Mouse (Mus musculus) thymus, adult 2 months (tissue): ENCODE data around the gene Abcg1. TPM values are rescaled to one million over a fixed set of nuclear protein-coding genes. Genes with fewer than 3 reads are reported as not detected.
A peak's percentile ranks its signal among the peaks of the same experiment; 100 is the strongest.

ENCODE experiments used
- DNase-seq: peaks from one replicate; pipeline ENCODE4 v3.0.0; 2021
- H3K27ac ChIP-seq: fragments of 200-500 bp; 2 replicates; pipeline ENCODE4 v1.5.1; 2012; ENCODE audit warnings: low read length, control low read depth; ENCODE audit not compliant: control insufficient read depth, insufficient read depth
- H3K27me3 ChIP-seq: fragments of 200-500 bp; 2 replicates; pipeline ENCODE4 v1.6.1; 2012; ENCODE audit warnings: mild to moderate bottlenecking, low read length, moderate library complexity, mixed read lengths; ENCODE audit not compliant: control insufficient read depth, insufficient read depth
- H3K36me3 ChIP-seq: fragments of 200-500 bp; 2 replicates; pipeline ENCODE4 v1.6.1; 2012; ENCODE audit warnings: mild to moderate bottlenecking, low read length, moderate library complexity; ENCODE audit not compliant: control insufficient read depth, insufficient read depth
- H3K4me1 ChIP-seq: fragments of 200-500 bp; replicated peaks from 2 replicates; pipeline ENCODE4 v1.6.1; 2012; ENCODE audit warnings: low read length; ENCODE audit not compliant: control insufficient read depth, insufficient read depth
- H3K4me3 ChIP-seq: fragments of 200-500 bp; 2 replicates; pipeline ENCODE4 v1.5.1; 2012; ENCODE audit warnings: mild to moderate bottlenecking, low read length, control low read depth, moderate library complexity; ENCODE audit not compliant: control insufficient read depth, insufficient read depth
- CTCF ChIP-seq: fragments of 200-500 bp; IDR thresholded peaks from 2 replicates; pipeline ENCODE4 v1.5.1; 2012; ENCODE audit warnings: mild to moderate bottlenecking, control low read depth, low read length, moderate library complexity, borderline replicate concordance; ENCODE audit not compliant: control insufficient read depth, poor library complexity, insufficient read depth; ENCODE audit errors: extremely low read depth
- POLR2A ChIP-seq: fragments of 200-500 bp; IDR thresholded peaks from 2 replicates; pipeline ENCODE4 v1.6.1; 2012; ENCODE audit warnings: mild to moderate bottlenecking, low read length, control low read depth, moderate library complexity; ENCODE audit not compliant: control insufficient read depth, poor library complexity, insufficient read depth; ENCODE audit errors: extremely low read depth
- WGBS: fragments of 180-500 bp; shearing (Covaris S2); methylation state at CpG from one replicate; pipeline ENCODE4 v1.1.7; 2018; 5-methylcytosine and 5-hydroxymethylcytosine counted together
- polyA plus RNA-seq: library from polyadenylated mRNA; depleted of rRNA; stranded (reverse); fragments of >200 nt; gene quantifications from 2 replicates; pipeline ENCODE4 v1.2.3, GENCODE M21; 2012

Gene Abcg1
- polyA plus RNA-seq, 1 experiment = 103 TPM

DNA sequence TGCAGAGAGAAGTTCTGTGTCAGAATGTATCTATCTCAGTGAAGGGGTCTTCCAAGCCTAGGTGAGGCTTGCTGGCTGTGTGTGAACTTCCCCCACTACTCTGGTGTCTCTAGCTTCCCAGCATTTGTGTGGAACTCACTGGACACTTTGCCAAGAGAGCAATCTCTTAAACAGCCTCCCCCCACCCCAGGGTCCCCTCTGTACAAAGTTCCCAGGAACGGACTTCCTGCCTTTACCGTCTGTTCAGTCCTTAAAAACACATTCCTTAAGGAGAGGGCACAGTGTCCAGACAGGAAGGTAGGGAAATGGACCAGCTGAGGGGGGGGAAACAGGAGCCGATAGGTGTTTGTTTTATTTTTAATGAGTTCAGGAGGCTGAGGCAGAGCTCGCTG, 2.7 kb downstream of the Abcg1 start:
- no peak for DNase-seq
- no peaks in the 10 kb centered on the region for H3K27me3 ChIP-seq
- no peak for TF ChIP-seq POLR2A
- no peak for TF ChIP-seq CTCF
- peaks cover 6% of the 10 kb centered on the region for H3K36me3 ChIP-seq
- 38% methylated on average over 4 of the region's 4 CpGs for WGBS
- H3K27ac ChIP-seq = peak overlapping the region; percentile 88
- peak overlapping the region; percentile 20 for H3K4me3 ChIP-seq
- peaks cover 39% of the 10 kb centered on the region for H3K4me1 ChIP-seq

DNA sequence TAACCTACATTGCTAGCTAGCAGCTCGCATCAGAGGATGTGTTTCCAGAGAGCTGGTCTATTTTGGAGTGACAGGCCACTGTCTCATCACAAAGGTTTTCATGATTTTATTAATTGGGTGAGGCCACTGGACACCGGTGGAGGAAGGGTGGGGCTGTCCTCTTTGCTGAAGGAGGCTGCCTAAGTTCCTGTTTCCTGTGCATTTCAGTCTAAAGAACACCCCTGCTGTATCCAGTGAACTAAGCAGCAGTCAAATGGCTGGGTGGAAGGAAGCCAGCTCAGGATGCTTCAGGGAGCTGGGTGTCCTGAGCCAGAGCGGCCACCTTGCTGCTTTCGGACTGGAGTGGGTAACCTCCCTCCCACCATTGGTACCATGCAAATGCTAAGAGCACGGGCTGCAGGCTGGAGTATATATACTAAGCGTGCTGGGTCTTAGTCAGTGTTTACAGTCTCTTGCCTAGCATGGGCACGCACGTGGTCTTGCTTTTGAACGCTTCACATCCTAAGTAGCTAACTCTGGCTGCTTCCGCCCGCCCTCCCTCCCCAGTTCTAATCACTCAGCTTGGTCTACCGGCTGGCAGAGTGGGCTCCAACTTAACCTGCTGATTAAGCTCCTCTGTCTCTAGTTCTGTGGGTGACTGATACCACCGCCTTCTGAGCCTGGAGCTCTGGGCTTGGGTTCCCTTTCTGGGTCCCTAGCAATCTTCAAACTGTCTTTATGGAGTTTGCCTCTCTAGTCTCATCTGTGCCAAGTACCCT, 3.3 kb downstream of the Abcg1 start:
- Histone ChIP-seq H3K36me3 (peaks cover 12% of the 10 kb centered on the region), H3K4me3 (peak overlapping the region; percentile 35), H3K4me1 (peaks cover 41% of the 10 kb centered on the region), H3K27me3 (no peaks in the 10 kb centered on the region), H3K27ac (peak overlapping the region; percentile 88)
- WGBS = 4% methylated on average over 13 of the region's 13 CpGs
- DNase-seq = peak; percentile 57
- TF ChIP-seq CTCF (no peak), POLR2A (no peak)

- WGBS = 73% methylated on average over 3 of the region's 3 CpGs
- TF ChIP-seq CTCF = no peak
- TF ChIP-seq POLR2A = no peak
- peaks cover 48% of the 10 kb centered on the region for H3K4me1 ChIP-seq
- no peak for DNase-seq
- peaks cover 19% of the 10 kb centered on the region for H3K36me3 ChIP-seq
- no peak overlapping the region for H3K4me3 ChIP-seq
- H3K27me3 ChIP-seq = no peaks in the 10 kb centered on the region
- H3K27ac ChIP-seq = peak overlapping the region; percentile 88
These were observed 4.0 kb downstream of the Abcg1 start for GRCm38 (mm10) chr17:31061346-31062095.

GRCm38 (mm10) chr17:31066058-31066457, 8.6 kb downstream of the Abcg1 start:
- Histone ChIP-seq H3K4me1 (peaks cover 73% of the 10 kb centered on the region), H3K36me3 (peaks cover 32% of the 10 kb centered on the region), H3K27ac (peak overlapping the region; percentile 56), H3K27me3 (no peaks in the 10 kb centered on the region), H3K4me3 (no peak overlapping the region)
- no peak for TF ChIP-seq POLR2A
- TF ChIP-seq CTCF = no peak
- 85% methylated on average over 6 of the region's 6 CpGs for WGBS
- DNase-seq = no peak

DNA sequence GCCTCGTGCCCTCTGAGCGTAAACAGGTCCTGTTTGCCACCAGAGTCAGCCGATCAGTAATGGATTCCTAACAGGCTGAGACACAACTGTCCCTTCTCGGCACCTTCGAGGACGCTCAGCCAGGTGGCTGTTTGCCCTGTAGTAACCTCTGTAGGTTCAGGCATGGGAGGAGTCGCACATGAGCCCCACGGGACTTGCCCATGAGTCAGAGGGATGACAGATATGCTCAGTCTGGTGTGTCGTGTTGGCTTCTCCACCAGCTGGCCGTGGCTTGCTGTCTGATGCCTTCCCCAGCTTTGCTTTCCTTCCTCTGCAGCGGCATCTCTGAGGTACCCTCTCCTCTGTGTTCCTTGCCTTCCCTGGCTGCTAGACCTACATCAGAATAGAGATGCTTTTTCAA, 9.6 kb downstream of the Abcg1 start:
- peaks cover 71% of the 10 kb centered on the region for H3K4me1 ChIP-seq
- H3K36me3 ChIP-seq = peaks cover 32% of the 10 kb centered on the region
- no peak overlapping the region for H3K4me3 ChIP-seq
- DNase-seq = peak; percentile 61
- no peak for TF ChIP-seq POLR2A
- TF ChIP-seq CTCF = no peak
- no peaks in the 10 kb centered on the region for H3K27me3 ChIP-seq
- WGBS = 23% methylated on average over 11 of the region's 11 CpGs
- peak overlapping the region; percentile 58 for H3K27ac ChIP-seq

DNA sequence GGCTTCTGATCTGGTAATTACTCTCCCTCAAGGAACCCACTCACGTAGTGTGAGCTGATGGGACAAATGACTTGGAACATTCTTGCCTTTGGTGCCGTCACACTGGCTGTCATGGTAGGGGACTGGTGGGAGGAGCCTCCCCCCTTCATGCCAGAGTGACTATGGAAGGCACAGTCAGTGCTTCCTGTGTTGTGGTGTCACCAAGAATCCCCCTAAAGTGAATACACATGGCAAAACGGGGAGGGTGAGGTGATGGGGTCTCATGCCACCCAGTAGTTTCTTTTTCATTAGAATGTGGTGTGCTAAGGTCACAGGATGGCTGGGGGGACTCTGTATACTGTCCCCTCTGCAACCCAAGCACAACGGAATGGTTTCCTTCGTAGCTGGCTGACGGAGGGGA, 11.6 kb downstream of the Abcg1 start:
- H3K4me1 ChIP-seq = peaks cover 80% of the 10 kb centered on the region
- no peak overlapping the region for H3K4me3 ChIP-seq
- TF ChIP-seq CTCF = no peak
- no peaks in the 10 kb centered on the region for H3K27me3 ChIP-seq
- H3K36me3 ChIP-seq = peaks cover 32% of the 10 kb centered on the region
- no peak for DNase-seq
- peak overlapping the region; percentile 38; the same call in 1 of the 2 replicates for H3K27ac ChIP-seq
- 67% methylated on average over 6 of the region's 6 CpGs for WGBS

DNA sequence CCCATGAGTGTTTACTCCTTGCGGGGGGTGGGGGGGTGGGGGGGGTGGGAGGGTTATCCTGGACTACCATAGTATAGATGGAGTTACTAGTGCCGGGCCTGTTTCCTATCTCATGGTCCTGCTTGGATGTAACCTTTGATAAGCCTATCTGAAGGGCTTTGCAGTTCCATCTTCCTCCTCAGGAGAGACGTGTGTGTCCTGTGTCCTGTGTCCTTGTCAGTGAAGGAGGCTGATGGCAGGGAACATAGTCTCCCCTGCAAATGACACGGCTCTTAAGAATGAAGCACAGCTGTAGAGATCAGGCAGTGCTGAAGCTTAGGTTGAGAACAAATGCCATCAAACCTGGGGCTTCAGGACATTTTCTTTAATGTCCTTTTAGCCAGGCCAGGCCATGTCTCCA, 12.4 kb downstream of the Abcg1 start:
- Histone ChIP-seq H3K4me1 (peaks cover 82% of the 10 kb centered on the region), H3K4me3 (no peak overlapping the region), H3K36me3 (peaks cover 27% of the 10 kb centered on the region), H3K27ac (no peak overlapping the region), H3K27me3 (no peaks in the 10 kb centered on the region)
- no peak for DNase-seq
- no peak for TF ChIP-seq POLR2A
- WGBS = 42% methylated on average over 4 of the region's 4 CpGs
